Mouse (Mus musculus): ENCODE measurements around the gene Smarcd2.

Smarcd2 gene

GRCm38 (mm10) chr11:106276454-106276853 is 3.7 kb upstream of the Smarcd2 start, which contains the start of gene Tcam1:
Gene Tcam1 (plus strand): TSS chr11:106276672.
- DNase-seq (ENCODE audit: low spot score) = peak; percentile 79

- peak; percentile 50 for DNase-seq (ENCODE audit: low spot score)
These were observed 2.2 kb upstream of the Smarcd2 start for GRCm38 (mm10) chr11:106274971-106275411.

GRCm38 (mm10) chr11:106274374-106274773 is 1.6 kb upstream of the Smarcd2 start:
- DNase-seq (ENCODE audit: low spot score) = no peak

GRCm38 (mm10) chr11:106273811-106274210 is 1.0 kb upstream of the Smarcd2 start:
- DNase-seq (ENCODE audit: low spot score) = no peak

- DNase-seq (ENCODE audit: low spot score) = no peak
These were observed 526 bp upstream of the Smarcd2 start for GRCm38 (mm10) chr11:106273311-106273684.

GRCm38 (mm10) chr11:106271794-106272643 is 753 bp downstream of the Smarcd2 start:
- DNase-seq (ENCODE audit: low spot score) = no peak

- no peak for DNase-seq (ENCODE audit: low spot score)
These were observed 1.5 kb downstream of the Smarcd2 start for GRCm38 (mm10) chr11:106271131-106271793.

- no peak for DNase-seq (ENCODE audit: low spot score)
These were observed 3.7 kb downstream of the Smarcd2 start for GRCm38 (mm10) chr11:106269060-106269431.

GRCm38 (mm10) chr11:106268326-106269059 is 4.3 kb downstream of the Smarcd2 start:
- DNase-seq (ENCODE audit: low spot score) = peak; percentile 66

GRCm38 (mm10) chr11:106267871-106268270 is 4.9 kb downstream of the Smarcd2 start:
- DNase-seq (ENCODE audit: low spot score) = no peak

GRCm38 (mm10) chr11:106267311-106267852 is 5.4 kb downstream of the Smarcd2 start:
- DNase-seq (ENCODE audit: low spot score) = no peak

- DNase-seq (ENCODE audit: low spot score) = no peak
These were observed 6.3 kb downstream of the Smarcd2 start for GRCm38 (mm10) chr11:106266431-106266830.

GRCm38 (mm10) chr11:106265570-106265969 is 7.2 kb downstream of the Smarcd2 start:
- no peak for DNase-seq (ENCODE audit: low spot score)

GRCm38 (mm10) chr11:106264988-106265387 is 7.8 kb downstream of the Smarcd2 start:
- no peak for DNase-seq (ENCODE audit: low spot score)

GRCm38 (mm10) chr11:106263963-106264362 is 8.8 kb downstream of the Smarcd2 start:
- DNase-seq (ENCODE audit: low spot score) = no peak

GRCm38 (mm10) chr11:106260826-106261450 is 11.8 kb downstream of the Smarcd2 start:
- no peak for DNase-seq (ENCODE audit: low spot score)

GRCm38 (mm10) chr11:106256775-106257174 is 16.0 kb downstream of the Smarcd2 start:
- DNase-seq (ENCODE audit: low spot score) = no peak

GRCm38 (mm10) chr11:106255685-106256451 is 16.9 kb downstream of the Smarcd2 start, which contains the start of the genes Ftsj3 and Psmc5:
Gene Ftsj3 (minus strand): TSS chr11:106256079.
Gene Psmc5 (plus strand): TSS chr11:106256154.
- peak; percentile 93 for DNase-seq (ENCODE audit: low spot score)

GRCm38 (mm10) chr11:106255174-106255573 is 17.6 kb downstream of the Smarcd2 start:
- no peak for DNase-seq (ENCODE audit: low spot score)

GRCm38 (mm10) chr11:106254767-106255166 is 18.0 kb downstream of the Smarcd2 start:
- no peak for DNase-seq (ENCODE audit: low spot score)

GRCm38 (mm10) chr11:106249326-106249725 is 23.4 kb downstream of the Smarcd2 start:
- no peak for DNase-seq (ENCODE audit: low spot score)
